Mouse (Mus musculus): Measurements from ENCODE around the gene Mafk. TPM values are rescaled to one million over a fixed set of nuclear protein-coding genes. Genes with fewer than 3 reads are reported as not detected.

The Mafk gene
- total RNA-seq, 2 experiments from 2014 or later = 24.3 to 49.3 TPM

- ATAC-seq (replicated peaks; ENCODE audit: low FRiP score, low TSS enrichment, poor library complexity, severe bottlenecking) = no peak
Observed at GRCm38 (mm10) chr5:139794137-139794536, 2.8 kb downstream of the Mafk start.

GRCm38 (mm10) chr5:139794938-139795337, 3.6 kb downstream of the Mafk start:
- peak; percentile 19; the same call in 1 of the 2 replicates for ATAC-seq (replicated peaks; ENCODE audit: low FRiP score, low TSS enrichment, poor library complexity, severe bottlenecking)

- no peak for ATAC-seq (replicated peaks; ENCODE audit: low FRiP score, low TSS enrichment, poor library complexity, severe bottlenecking)
Observed at GRCm38 (mm10) chr5:139796001-139796620, 4.8 kb downstream of the Mafk start.

GRCm38 (mm10) chr5:139796900-139797299, 5.6 kb downstream of the Mafk start:
- no peak for ATAC-seq (replicated peaks; ENCODE audit: low FRiP score, low TSS enrichment, poor library complexity, severe bottlenecking)

- no peak for ATAC-seq (replicated peaks; ENCODE audit: low FRiP score, low TSS enrichment, poor library complexity, severe bottlenecking)
Observed at GRCm38 (mm10) chr5:139797473-139798167, 6.3 kb downstream of the Mafk start.

- no peak for ATAC-seq (replicated peaks; ENCODE audit: low FRiP score, low TSS enrichment, poor library complexity, severe bottlenecking)
Observed at GRCm38 (mm10) chr5:139798168-139798900, 7.0 kb downstream of the Mafk start.

- no peak for ATAC-seq (replicated peaks; ENCODE audit: low FRiP score, low TSS enrichment, poor library complexity, severe bottlenecking)
Observed at GRCm38 (mm10) chr5:139799041-139799440, 7.7 kb downstream of the Mafk start.

GRCm38 (mm10) chr5:139799801-139800590, 8.7 kb downstream of the Mafk start:
- ATAC-seq (replicated peaks; ENCODE audit: low FRiP score, low TSS enrichment, poor library complexity, severe bottlenecking) = no peak

GRCm38 (mm10) chr5:139801231-139801630, 9.9 kb downstream of the Mafk start:
- no peak for ATAC-seq (replicated peaks; ENCODE audit: low FRiP score, low TSS enrichment, poor library complexity, severe bottlenecking)

GRCm38 (mm10) chr5:139801880-139802279, 10.6 kb downstream of the Mafk start:
- no peak for ATAC-seq (replicated peaks; ENCODE audit: low FRiP score, low TSS enrichment, poor library complexity, severe bottlenecking)

GRCm38 (mm10) chr5:139803165-139803564, 11.9 kb downstream of the Mafk start:
- 0 out of 2 replicates have a peak, but pooled peaks have one; percentile 5 for ATAC-seq (replicated peaks; ENCODE audit: low FRiP score, low TSS enrichment, poor library complexity, severe bottlenecking)

- ATAC-seq (replicated peaks; ENCODE audit: low FRiP score, low TSS enrichment, poor library complexity, severe bottlenecking) = peak; percentile 28
Observed at GRCm38 (mm10) chr5:139803601-139804102, 12.3 kb downstream of the Mafk start.

- ATAC-seq (replicated peaks; ENCODE audit: low FRiP score, low TSS enrichment, poor library complexity, severe bottlenecking) = peak; percentile 78
Observed at GRCm38 (mm10) chr5:139804107-139804551, 12.8 kb downstream of the Mafk start.

- peak; percentile 43 for ATAC-seq (replicated peaks; ENCODE audit: low FRiP score, low TSS enrichment, poor library complexity, severe bottlenecking)
Observed at GRCm38 (mm10) chr5:139804573-139805111, 13.3 kb downstream of the Mafk start.

GRCm38 (mm10) chr5:139805924-139806323, 14.6 kb downstream of the Mafk start:
- ATAC-seq (replicated peaks; ENCODE audit: low FRiP score, low TSS enrichment, poor library complexity, severe bottlenecking) = no peak

GRCm38 (mm10) chr5:139809397-139809796, 18.1 kb downstream of the Mafk start:
- peak; percentile 26; the same call in 1 of the 2 replicates for ATAC-seq (replicated peaks; ENCODE audit: low FRiP score, low TSS enrichment, poor library complexity, severe bottlenecking)

GRCm38 (mm10) chr5:139811677-139812397, 20.5 kb downstream of the Mafk start:
- ATAC-seq (replicated peaks; ENCODE audit: low FRiP score, low TSS enrichment, poor library complexity, severe bottlenecking) = peak; percentile 56

- no peak for ATAC-seq (replicated peaks; ENCODE audit: low FRiP score, low TSS enrichment, poor library complexity, severe bottlenecking)
Observed at GRCm38 (mm10) chr5:139812398-139813125, 21.2 kb downstream of the Mafk start.
